Mouse (Mus musculus) embryo, embryonic 10 days (tissue): ENCODE data around the gene Cfap69.

Experiments used
- DNase-seq: peaks from one replicate; pipeline ENCODE4 v3.0.0-alpha.2; 2015; ENCODE audit warnings: low spot score

The Cfap69 gene

GRCm38 (mm10) chr5:5657932-5658331, 6.1 kb downstream of the Cfap69 start:
- no peak for DNase-seq

- DNase-seq, result no peak
Observed at GRCm38 (mm10) chr5:5648817-5649569, 15.0 kb downstream of the Cfap69 start.

GRCm38 (mm10) chr5:5646173-5646572, 17.9 kb downstream of the Cfap69 start:
- DNase-seq, result peak; percentile 20

- no peak for DNase-seq
Observed at GRCm38 (mm10) chr5:5638496-5638895, 25.5 kb downstream of the Cfap69 start.

GRCm38 (mm10) chr5:5625491-5625890, 38.5 kb downstream of the Cfap69 start:
- DNase-seq, result no peak

GRCm38 (mm10) chr5:5618329-5618728, 45.7 kb downstream of the Cfap69 start:
- no peak for DNase-seq

GRCm38 (mm10) chr5:5610540-5610939, 53.5 kb downstream of the Cfap69 start:
- no peak for DNase-seq

GRCm38 (mm10) chr5:5587686-5588085, 76.4 kb downstream of the Cfap69 start:
- DNase-seq, result no peak

GRCm38 (mm10) chr5:5573749-5574317, 90.2 kb downstream of the Cfap69 start, which contains the start of gene Gm8773:
TSS of gene Gm8773 (plus strand) at chr5:5573799.
- peak; percentile 52 for DNase-seq

GRCm38 (mm10) chr5:5562435-5562834, 101.6 kb downstream of the Cfap69 start:
- no peak for DNase-seq

GRCm38 (mm10) chr5:5561041-5561706, 102.9 kb downstream of the Cfap69 start:
- no peak for DNase-seq

GRCm38 (mm10) chr5:5559798-5560197, 104.2 kb downstream of the Cfap69 start:
- no peak for DNase-seq

- peak; percentile 98 for DNase-seq
Observed at GRCm38 (mm10) chr5:5559079-5559740, 104.8 kb downstream of the Cfap69 start, which contains the start of gene Gtpbp10. TSS of gene Gtpbp10 (minus strand) at chr5:5559538.

GRCm38 (mm10) chr5:5551110-5551509, 112.9 kb downstream of the Cfap69 start:
- no peak for DNase-seq

GRCm38 (mm10) chr5:5540385-5540784, 123.7 kb downstream of the Cfap69 start:
- no peak for DNase-seq

- no peak for DNase-seq
Observed at GRCm38 (mm10) chr5:5539771-5540170, 124.3 kb downstream of the Cfap69 start.

- no peak for DNase-seq
Observed at GRCm38 (mm10) chr5:5536131-5536530, 127.9 kb downstream of the Cfap69 start.

- no peak for DNase-seq
Observed at GRCm38 (mm10) chr5:5533656-5534420, 130.2 kb downstream of the Cfap69 start.
